Mouse (Mus musculus) lung, postnatal 0 days (tissue): Measurements from ENCODE around the gene Ak6.

Experiments
- CTCF ChIP-seq: IDR thresholded peaks from 2 replicates; pipeline ENCODE4 v1.5.1; 2016; ENCODE audit warnings: antibody characterized with exemption, mild to moderate bottlenecking
- EP300 ChIP-seq: IDR thresholded peaks from 2 replicates; pipeline ENCODE4 v1.6.1; 2016; ENCODE audit warnings: antibody characterized with exemption, mild to moderate bottlenecking, control low read depth

- TF ChIP-seq CTCF, result no peak
- TF ChIP-seq EP300, result no peak
Measured at GRCm38 (mm10) chr13:100651439-100652186, 834 bp downstream of the Ak6 start, which contains the start of gene Taf9.
